Mouse (Mus musculus) CD4-positive naive resting alpha-beta T cell, adult 76 days (primary cell): ENCODE measurements around the gene P2ry6. TPM values are rescaled to one million over a fixed set of nuclear protein-coding genes. Genes with fewer than 3 reads are reported as not detected.

ENCODE experiments used
- total RNA-seq: library from RNA; stranded (reverse); gene quantifications from one replicate; pipeline ENCODE4 v1.2.4, GENCODE M21; 2023

The P2ry6 gene
- total RNA-seq = not detected

GRCm38 (mm10) chr7:100974135-100974903 lies at the start of gene P2ry6:
Gene P2ry6, minus strand, starts transcription at chr7:100974649.

DNA sequence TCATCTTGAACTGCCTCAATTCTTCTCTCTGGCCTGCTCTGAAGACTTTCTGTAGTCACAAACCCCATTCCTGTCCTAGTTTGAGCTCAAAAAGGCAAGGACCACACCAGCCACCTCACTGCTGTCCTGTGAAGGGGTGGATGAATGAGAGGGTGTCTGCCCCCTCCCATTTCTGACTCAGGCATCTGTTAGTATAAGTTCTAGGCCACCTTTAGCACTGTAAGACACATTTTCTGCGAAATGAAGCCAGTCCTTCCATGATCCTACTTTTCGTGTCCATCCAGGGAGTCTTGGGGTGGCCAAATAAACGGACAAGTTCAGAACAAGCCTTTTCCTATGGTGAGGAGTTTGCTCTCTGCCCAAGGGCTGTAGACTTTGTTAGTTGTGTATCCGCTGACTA lies 38.1 kb upstream of the P2ry6 start, which contains the start of gene P2ry2:
Gene P2ry2, minus strand, starts transcription at position 326 of the 400 bp plus-strand sequence.

DNA sequence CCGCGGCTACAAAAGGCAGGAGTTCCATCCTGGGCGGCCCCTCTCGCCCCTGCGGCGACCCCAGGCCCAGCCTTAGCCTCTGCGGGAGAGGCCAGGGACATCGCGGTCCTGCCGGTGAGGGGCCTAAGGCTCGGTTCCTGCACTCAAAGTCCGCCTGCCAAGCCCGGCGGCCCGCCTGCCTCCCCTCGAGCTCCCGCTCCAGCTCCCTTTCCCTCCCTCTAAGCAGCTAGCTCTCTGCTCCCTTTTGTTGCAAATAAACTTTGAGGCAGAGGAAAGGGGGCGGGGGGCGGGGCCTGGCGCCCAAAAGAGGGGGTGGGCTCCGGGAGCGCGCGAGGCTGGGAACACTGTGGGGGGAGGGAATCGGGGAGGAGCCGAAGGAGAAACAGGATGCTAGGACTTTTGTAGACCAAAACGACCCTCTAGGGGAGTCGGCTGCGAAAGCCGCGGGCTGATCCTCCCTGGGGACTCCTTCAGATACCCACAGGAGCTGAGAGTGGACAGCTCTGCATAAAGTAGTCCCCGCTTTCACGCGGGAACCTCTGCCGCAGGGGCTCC lies 42.4 kb downstream of the P2ry6 start, which contains the start of gene Arhgef17:
Gene Arhgef17, minus strand, starts transcription at position 182 of the 555 bp plus-strand sequence.

Other genes with a start within 250 kb of the P2ry6 start
- gene Relt, start 111.2 kb downstream of the P2ry6 start, total RNA-seq = 26.3 TPM
- 0.06 TPM for gene Arhgef17, start 42.5 kb downstream of the P2ry6 start, total RNA-seq
- gene P2ry2, start 38.2 kb upstream of the P2ry6 start, total RNA-seq = 3.1 TPM
- 131 TPM for gene Fchsd2, start 118.2 kb upstream of the P2ry6 start, total RNA-seq